Mouse (Mus musculus): ENCODE data around the gene Ankib1. TPM values are rescaled to one million over a fixed set of nuclear protein-coding genes. Genes with fewer than 3 reads are reported as not detected.

The Ankib1 gene
- polyA plus RNA-seq, 1 experiment from 2014 or later, result 15.6 TPM

Small RNA genes within 50 kb of the gene (microRNA-seq; reads per million reads assigned to microRNA genes)
- gene Gm22926 (not detected), gene Gm26238 (not detected)

Other genes starting within 250 kb of the Ankib1 start
- 3.1 and 3.9 TPM in 2 replicates for gene 1700109H08Rik, start 231.4 kb downstream of the Ankib1 start, polyA plus RNA-seq (2015; fragmentation: Nextera tagmentation; extraction: Ambion mirVana)
- 21.7 and 24.4 TPM in 2 replicates for gene Pex1, start 206.9 kb downstream of the Ankib1 start, polyA plus RNA-seq (2015; fragmentation: Nextera tagmentation; extraction: Ambion mirVana)
- 16.2 and 16.8 TPM in 2 replicates for gene Rbm48, start 206.3 kb downstream of the Ankib1 start, polyA plus RNA-seq (2015; fragmentation: Nextera tagmentation; extraction: Ambion mirVana)
- gene Tmbim7, start 151.7 kb downstream of the Ankib1 start, polyA plus RNA-seq (2015; fragmentation: Nextera tagmentation; extraction: Ambion mirVana), result not detected in 2 replicates
- 65.8 and 69.3 TPM in 2 replicates for gene Gatad1, start 145.7 kb downstream of the Ankib1 start, polyA plus RNA-seq (2015; fragmentation: Nextera tagmentation; extraction: Ambion mirVana)
- 74.7 and 74.8 TPM in 2 replicates for gene Krit1, start 259 bp upstream of the Ankib1 start, polyA plus RNA-seq (2015; fragmentation: Nextera tagmentation; extraction: Ambion mirVana)
- 0.10 and 0.11 TPM in 2 replicates for gene Lrrd1, start 42.2 kb upstream of the Ankib1 start, polyA plus RNA-seq (2015; fragmentation: Nextera tagmentation; extraction: Ambion mirVana)
- 8.0 and 10.5 TPM in 2 replicates for gene Mterf1a, start 91.0 kb upstream of the Ankib1 start, polyA plus RNA-seq (2015; fragmentation: Nextera tagmentation; extraction: Ambion mirVana)
- 348 and 369 TPM in 2 replicates for gene Akap9, start 125.1 kb upstream of the Ankib1 start, polyA plus RNA-seq (2015; fragmentation: Nextera tagmentation; extraction: Ambion mirVana)